Mouse (Mus musculus): ENCODE measurements around the gene Ccr2. TPM values are rescaled to one million over a fixed set of nuclear protein-coding genes. Genes with fewer than 3 reads are reported as not detected.

Gene Ccr2
- polyA plus RNA-seq, 1 experiment = 126 TPM

GRCm38 (mm10) chr9:124090441-124090840, 11.3 kb upstream of the Ccr2 start:
- TF ChIP-seq POLR2A (IDR thresholded peaks at IDR 0.05; ENCODE audit: borderline replicate concordance, low read depth, low read length) (no peak), CTCF (IDR thresholded peaks at IDR 0.05; ENCODE audit: low read depth, low read length) (no peak)
- peaks cover 8% of the 10 kb centered on the region for H3K4me1 ChIP-seq (ENCODE audit: control insufficient read depth, insufficient read depth, low read length)
- peak overlapping the region; percentile 93 for H3K27ac ChIP-seq (ENCODE audit: insufficient read depth, low read depth, low read length)
- H3K4me3 ChIP-seq (ENCODE audit: insufficient read depth, low read length) = no peak overlapping the region

GRCm38 (mm10) chr9:124099127-124099526, 2.6 kb upstream of the Ccr2 start:
- Histone ChIP-seq H3K4me3 (ENCODE audit: insufficient read depth, low read length) (no peak overlapping the region), H3K27ac (ENCODE audit: insufficient read depth, low read depth, low read length) (no peak overlapping the region), H3K4me1 (ENCODE audit: control insufficient read depth, insufficient read depth, low read length) (peaks cover 12% of the 10 kb centered on the region)
- TF ChIP-seq CTCF (IDR thresholded peaks at IDR 0.05; ENCODE audit: low read depth, low read length) (no peak), POLR2A (IDR thresholded peaks at IDR 0.05; ENCODE audit: borderline replicate concordance, low read depth, low read length) (no peak)

- no peak for TF ChIP-seq POLR2A (IDR thresholded peaks at IDR 0.05; ENCODE audit: borderline replicate concordance, low read depth, low read length)
- TF ChIP-seq CTCF (IDR thresholded peaks at IDR 0.05; ENCODE audit: low read depth, low read length) = no peak
These were observed 1.4 kb upstream of the Ccr2 start for GRCm38 (mm10) chr9:124100357-124100756.

GRCm38 (mm10) chr9:124103199-124103598, 1.4 kb downstream of the Ccr2 start:
- Histone ChIP-seq H3K4me3 (ENCODE audit: insufficient read depth, low read length) (no peak overlapping the region), H3K4me1 (ENCODE audit: control insufficient read depth, insufficient read depth, low read length) (peaks cover 16% of the 10 kb centered on the region), H3K27ac (ENCODE audit: insufficient read depth, low read depth, low read length) (peak overlapping the region; percentile 50)
- TF ChIP-seq POLR2A (IDR thresholded peaks at IDR 0.05; ENCODE audit: borderline replicate concordance, low read depth, low read length) = no peak
- TF ChIP-seq CTCF (IDR thresholded peaks at IDR 0.05; ENCODE audit: low read depth, low read length) = no peak

More at GRCm38 (mm10) chr9:124100357-124100756, 1.4 kb upstream of the Ccr2 start:
- no peak overlapping the region for H3K4me3 ChIP-seq (ENCODE audit: insufficient read depth, low read length)
- H3K4me1 ChIP-seq (ENCODE audit: control insufficient read depth, insufficient read depth, low read length) = peaks cover 12% of the 10 kb centered on the region
- H3K27ac ChIP-seq (ENCODE audit: insufficient read depth, low read depth, low read length) = no peak overlapping the region

- TF ChIP-seq CTCF (IDR thresholded peaks at IDR 0.05; ENCODE audit: low read depth, low read length) (no peak), POLR2A (IDR thresholded peaks at IDR 0.05; ENCODE audit: borderline replicate concordance, low read depth, low read length) (no peak)
- no peak overlapping the region for H3K4me3 ChIP-seq (ENCODE audit: insufficient read depth, low read length)
- peaks cover 16% of the 10 kb centered on the region for H3K4me1 ChIP-seq (ENCODE audit: control insufficient read depth, insufficient read depth, low read length)
- no peak overlapping the region for H3K27ac ChIP-seq (ENCODE audit: insufficient read depth, low read depth, low read length)
These were observed 3.4 kb downstream of the Ccr2 start for GRCm38 (mm10) chr9:124105196-124105595.

- TF ChIP-seq POLR2A (IDR thresholded peaks at IDR 0.05; ENCODE audit: borderline replicate concordance, low read depth, low read length) (no peak), CTCF (IDR thresholded peaks at IDR 0.05; ENCODE audit: low read depth, low read length) (no peak)
- Histone ChIP-seq H3K4me3 (ENCODE audit: insufficient read depth, low read length) (no peak overlapping the region), H3K4me1 (ENCODE audit: control insufficient read depth, insufficient read depth, low read length) (peaks cover 13% of the 10 kb centered on the region), H3K27ac (ENCODE audit: insufficient read depth, low read depth, low read length) (no peak overlapping the region)
These were observed 5.5 kb downstream of the Ccr2 start for GRCm38 (mm10) chr9:124107232-124107631.

- TF ChIP-seq CTCF (IDR thresholded peaks at IDR 0.05; ENCODE audit: low read depth, low read length) (no peak), POLR2A (IDR thresholded peaks at IDR 0.05; ENCODE audit: borderline replicate concordance, low read depth, low read length) (no peak)
- H3K27ac ChIP-seq (ENCODE audit: insufficient read depth, low read depth, low read length) = no peak overlapping the region
- peaks cover 6% of the 10 kb centered on the region for H3K4me1 ChIP-seq (ENCODE audit: control insufficient read depth, insufficient read depth, low read length)
- H3K4me3 ChIP-seq (ENCODE audit: insufficient read depth, low read length) = no peak overlapping the region
These were observed 6.8 kb downstream of the Ccr2 start for GRCm38 (mm10) chr9:124108356-124109127.

- TF ChIP-seq CTCF (IDR thresholded peaks at IDR 0.05; ENCODE audit: low read depth, low read length) (no peak), POLR2A (IDR thresholded peaks at IDR 0.05; ENCODE audit: borderline replicate concordance, low read depth, low read length) (no peak)
- Histone ChIP-seq H3K4me1 (ENCODE audit: control insufficient read depth, insufficient read depth, low read length) (peaks cover 6% of the 10 kb centered on the region), H3K27ac (ENCODE audit: insufficient read depth, low read depth, low read length) (no peak overlapping the region), H3K4me3 (ENCODE audit: insufficient read depth, low read length) (no peak overlapping the region)
These were observed 10.2 kb downstream of the Ccr2 start for GRCm38 (mm10) chr9:124111997-124112396.

GRCm38 (mm10) chr9:124112591-124113239, 11.0 kb downstream of the Ccr2 start:
- Histone ChIP-seq H3K4me3 (ENCODE audit: insufficient read depth, low read length) (no peak overlapping the region), H3K27ac (ENCODE audit: insufficient read depth, low read depth, low read length) (no peak overlapping the region), H3K4me1 (ENCODE audit: control insufficient read depth, insufficient read depth, low read length) (peaks cover 3% of the 10 kb centered on the region)
- TF ChIP-seq CTCF (IDR thresholded peaks at IDR 0.05; ENCODE audit: low read depth, low read length) (no peak), POLR2A (IDR thresholded peaks at IDR 0.05; ENCODE audit: borderline replicate concordance, low read depth, low read length) (no peak)

GRCm38 (mm10) chr9:124113777-124114176, 12.0 kb downstream of the Ccr2 start:
- H3K4me3 ChIP-seq (ENCODE audit: insufficient read depth, low read length) = no peak overlapping the region
- no peak overlapping the region for H3K27ac ChIP-seq (ENCODE audit: insufficient read depth, low read depth, low read length)
- no peak for TF ChIP-seq POLR2A (IDR thresholded peaks at IDR 0.05; ENCODE audit: borderline replicate concordance, low read depth, low read length)
- no peak for TF ChIP-seq CTCF (IDR thresholded peaks at IDR 0.05; ENCODE audit: low read depth, low read length)
- H3K4me1 ChIP-seq (ENCODE audit: control insufficient read depth, insufficient read depth, low read length) = peaks cover 2% of the 10 kb centered on the region; the same call in 1 of the 2 replicates
